Mouse (Mus musculus): Measurements from ENCODE around the gene Rem1. TPM values are rescaled to one million over a fixed set of nuclear protein-coding genes. Genes with fewer than 3 reads are reported as not detected.
"Not testable (repeated sequence)": the region's sequence is repeated elsewhere in the genome, so short reads cannot be mapped to it uniquely, and the experiment has no call there.

Rem1 gene
- total RNA-seq, 2 experiments from 2014 or later, result 0.98 to 1.5 TPM

GRCm38 (mm10) chr2:152625256-152625655 lies 1.5 kb upstream of the Rem1 start:
- no peak for DNase-seq (ENCODE audit: extremely low spot score in 1 of 2, low spot score in 1 of 2)

- no peak for DNase-seq (ENCODE audit: extremely low spot score in 1 of 2, low spot score in 1 of 2)
Observed at GRCm38 (mm10) chr2:152628066-152628465, 1.3 kb downstream of the Rem1 start.

- DNase-seq (ENCODE audit: extremely low spot score in 1 of 2, low spot score in 1 of 2), result no peak
Observed at GRCm38 (mm10) chr2:152629239-152629638, 2.5 kb downstream of the Rem1 start.

GRCm38 (mm10) chr2:152629904-152630303 lies 3.2 kb downstream of the Rem1 start:
- no peak for DNase-seq (ENCODE audit: extremely low spot score in 1 of 2, low spot score in 1 of 2)

GRCm38 (mm10) chr2:152633334-152633733 lies 6.6 kb downstream of the Rem1 start:
- no peak for DNase-seq (ENCODE audit: extremely low spot score in 1 of 2, low spot score in 1 of 2)

- DNase-seq (ENCODE audit: extremely low spot score in 1 of 2, low spot score in 1 of 2), result no peak
Observed at GRCm38 (mm10) chr2:152634311-152634710, 7.6 kb downstream of the Rem1 start.

GRCm38 (mm10) chr2:152636246-152637005 lies 9.7 kb downstream of the Rem1 start:
- DNase-seq (ENCODE audit: extremely low spot score in 1 of 2, low spot score in 1 of 2), result no peak

- no peak for DNase-seq (ENCODE audit: extremely low spot score in 1 of 2, low spot score in 1 of 2)
Observed at GRCm38 (mm10) chr2:152637006-152637322, 10.2 kb downstream of the Rem1 start.

GRCm38 (mm10) chr2:152637381-152637780 lies 10.6 kb downstream of the Rem1 start:
- no peak for DNase-seq (ENCODE audit: extremely low spot score in 1 of 2, low spot score in 1 of 2)

- DNase-seq (ENCODE audit: extremely low spot score in 1 of 2, low spot score in 1 of 2), result no peak
Observed at GRCm38 (mm10) chr2:152638865-152639264, 12.1 kb downstream of the Rem1 start.

- no peak for DNase-seq (ENCODE audit: extremely low spot score in 1 of 2, low spot score in 1 of 2)
Observed at GRCm38 (mm10) chr2:152639406-152640113, 12.8 kb downstream of the Rem1 start.

- no peak for DNase-seq (ENCODE audit: extremely low spot score in 1 of 2, low spot score in 1 of 2)
Observed at GRCm38 (mm10) chr2:152652901-152653620, 26.3 kb downstream of the Rem1 start.

GRCm38 (mm10) chr2:152653874-152654715 lies 27.3 kb downstream of the Rem1 start:
- peak; percentile 28 to 38 for DNase-seq (ENCODE audit: extremely low spot score in 1 of 2, low spot score in 1 of 2)

- DNase-seq (ENCODE audit: extremely low spot score in 1 of 2, low spot score in 1 of 2), result peak in 1 of 2 experiments; percentile 46
Observed at GRCm38 (mm10) chr2:152657398-152657797, 30.6 kb downstream of the Rem1 start.

GRCm38 (mm10) chr2:152661163-152661562 lies 34.4 kb downstream of the Rem1 start:
- DNase-seq (ENCODE audit: extremely low spot score in 1 of 2, low spot score in 1 of 2), result no peak

GRCm38 (mm10) chr2:152666191-152666590 lies 39.4 kb downstream of the Rem1 start:
- DNase-seq (ENCODE audit: extremely low spot score in 1 of 2, low spot score in 1 of 2), result not testable (repeated sequence)

- peak; percentile 90 for DNase-seq (ENCODE audit: extremely low spot score in 1 of 2, low spot score in 1 of 2)
Observed at GRCm38 (mm10) chr2:152669256-152669638, 42.5 kb downstream of the Rem1 start, which contains the start of gene H13. TSS of gene H13 (plus strand) at chr2:152669461.

- no peak for DNase-seq (ENCODE audit: extremely low spot score in 1 of 2, low spot score in 1 of 2)
Observed at GRCm38 (mm10) chr2:152669639-152670484, 43.1 kb downstream of the Rem1 start.

- DNase-seq (ENCODE audit: extremely low spot score in 1 of 2, low spot score in 1 of 2), result peak in 1 of 2 experiments; percentile 42
Observed at GRCm38 (mm10) chr2:152670983-152671641, 44.4 kb downstream of the Rem1 start.
